Mouse (Mus musculus): ENCODE data around the gene Ccdc70.

DNA sequence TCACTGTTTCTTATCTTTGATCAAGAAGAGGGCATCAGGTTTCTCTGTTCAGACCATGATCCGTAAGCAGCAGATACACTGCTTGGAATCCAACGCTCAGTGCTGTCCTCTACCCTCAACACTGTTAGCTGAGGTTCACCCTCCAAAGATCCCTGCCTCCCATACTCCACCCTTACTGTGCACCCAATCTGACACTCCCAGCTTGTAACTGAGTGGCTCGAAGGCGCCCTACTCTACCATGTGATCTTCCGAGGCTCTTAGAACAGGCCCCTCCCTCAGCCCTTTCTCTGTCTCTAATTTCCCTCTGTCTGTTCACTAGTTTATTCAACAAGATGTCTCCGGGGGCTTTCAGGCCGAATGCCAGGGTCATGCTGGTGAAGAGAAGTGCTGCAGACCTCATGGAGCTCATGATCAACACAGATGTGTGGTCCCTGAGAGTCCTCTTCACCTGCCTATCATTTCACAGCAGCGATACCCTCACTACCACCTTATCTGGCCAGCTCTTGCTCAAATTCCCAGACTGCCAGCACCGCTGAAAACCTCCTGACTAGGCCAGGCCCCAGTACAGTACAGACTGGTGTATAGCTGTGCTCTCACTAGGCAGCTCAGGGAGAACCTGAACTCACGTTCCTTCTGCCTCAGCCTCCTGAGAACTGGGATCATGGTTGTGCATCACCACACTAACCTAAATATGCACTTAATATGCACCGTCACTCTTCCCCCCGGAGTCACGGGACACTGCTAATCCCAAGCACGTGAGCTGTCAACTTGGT lies 35.4 kb downstream of the Ccdc70 start:
- TF ChIP-seq POLR2A (IDR thresholded peaks at IDR 0.05; ENCODE audit: insufficient read depth, low read depth, low read length) (no peak), CTCF (IDR thresholded peaks at IDR 0.05) (no peak), EP300 (IDR thresholded peaks at IDR 0.05; ENCODE audit: insufficient read depth, low read depth, low read length) (no peak)
